Mouse (Mus musculus) C2C12 (cell line): Measurements from ENCODE around the gene Scrt2.

Source experiments
- CTCF ChIP-seq: IDR thresholded peaks from one replicate; pipeline ENCODE4 v1.5.1; 2011; ENCODE audit not compliant: control insufficient read depth, insufficient read depth, insufficient read length
- MYOD1 ChIP-seq: IDR thresholded peaks from one replicate; pipeline ENCODE4 v1.6.1; 2011; ENCODE audit warnings: low read depth; ENCODE audit not compliant: control insufficient read depth, insufficient read length
- USF1 ChIP-seq: IDR thresholded peaks from one replicate; pipeline ENCODE4 v1.6.1; 2011; ENCODE audit warnings: low read depth, mild to moderate bottlenecking, control low read depth, moderate library complexity

- TF ChIP-seq CTCF (no peak), USF1 (no peak), MYOD1 (no peak)
Observed at GRCm38 (mm10) chr2:152047116-152048002, 34.0 kb upstream of the Scrt2 start.
